14 mouse cellular contexts compared by ENCODE assay signal in the genomic region with DNA sequence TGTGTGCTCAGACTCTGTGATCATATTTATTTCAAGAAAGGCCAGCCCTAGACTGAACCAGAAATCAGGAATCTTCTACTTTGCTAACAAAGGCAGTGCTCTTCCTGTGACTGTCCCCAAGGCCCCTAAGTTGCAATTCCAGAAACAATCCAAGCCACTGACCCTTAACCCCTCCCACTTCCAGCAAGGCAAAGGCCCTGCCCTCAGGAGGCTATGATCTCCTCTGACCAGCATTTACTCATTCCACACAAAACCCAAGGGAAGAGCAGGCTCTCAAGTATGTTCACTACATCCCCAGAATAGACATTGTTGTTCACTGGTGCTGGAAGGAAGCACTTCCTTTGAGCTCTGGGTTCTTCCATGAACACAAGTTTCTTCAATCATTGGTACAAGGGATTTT.
A peak's percentile ranks its signal among the peaks of the same experiment; 100 is the strongest.
DNase-seq lines count a peak whose midpoint lies in the region; ATAC-seq and TF ChIP-seq lines count a peak whose summit lies in the region.
"Had no signal": no experiment of that assay in that cellular context is flagged by ENCODE, and none has a peak within 500 bp of the region (broad histone marks: within the 10 kb centered on the region; RNA-seq: fewer than 3 reads in every experiment).

No protein-coding gene starts in this region.

- no peak for ATAC-seq in intestine, embryonic 14.5 days (replicated peaks; ENCODE audit: low FRiP score, low TSS enrichment, low read depth)
- ATAC-seq in intestine, embryonic 15.5 days = no peak
- no peak for ATAC-seq in lung, embryonic 14.5 days (ENCODE audit: insufficient read depth)
- peak; percentile 88 for ATAC-seq in heart, postnatal 0 days (ENCODE audit: insufficient read depth, low read depth)
- ATAC-seq in hindbrain, embryonic 11.5 days (ENCODE audit: low FRiP score) = no peak
- ATAC-seq: Patski had no signal

- H3K4me3 ChIP-seq in intestine, embryonic 14.5 days (ENCODE audit: low read depth, low read length) = no peak overlapping the region
- no peak overlapping the region for H3K4me3 ChIP-seq in intestine, embryonic 15.5 days (replicated peaks)
- H3K4me3 ChIP-seq in lung, embryonic 14.5 days (ENCODE audit: low read depth, low read length) = no peak overlapping the region
- no peak overlapping the region for H3K4me3 ChIP-seq in lung, adult 2 months (replicated peaks; ENCODE audit: extremely low read depth, low read depth, low read length)
- H3K4me3 ChIP-seq in heart, postnatal 0 days (ENCODE audit: low read depth, low read length) = no peak overlapping the region
- H3K4me3 ChIP-seq in hindbrain, embryonic 11.5 days (ENCODE audit: low read depth, low read length) = no peak overlapping the region
- H3K4me3 ChIP-seq: erythroblast, embryonic 14.5 days; hindbrain, embryonic 10.5 days; liver, embryonic 13.5 days had no signal

- no peak for TF ChIP-seq POLR2A in lung, adult 2 months (IDR thresholded peaks at IDR 0.05; ENCODE audit: borderline replicate concordance, extremely low read depth, low read depth, low read length)

- no peak overlapping the region for H3K9ac ChIP-seq in intestine, embryonic 14.5 days (ENCODE audit: low read length)
- no peak overlapping the region for H3K9ac ChIP-seq in intestine, embryonic 15.5 days
- H3K9ac ChIP-seq in lung, embryonic 14.5 days = no peak overlapping the region
- H3K9ac ChIP-seq in heart, postnatal 0 days (replicated peaks; ENCODE audit: low read depth, low read length) = no peak overlapping the region
- no peak overlapping the region for H3K9ac ChIP-seq in hindbrain, embryonic 11.5 days (ENCODE audit: low read depth, low read length)
- H3K9ac ChIP-seq: liver, embryonic 13.5 days had no signal

- no peak for DNase-seq in intestine, embryonic 14.5 days (ENCODE audit: low spot score)
- DNase-seq in lung, embryonic 14.5 days = peak; percentile 15
- DNase-seq in lung, adult 2 months = no peak
- DNase-seq in heart, postnatal 0 days (ENCODE audit: low spot score) = peak; percentile 47
- DNase-seq in cerebellum, adult 9-10 months = no peak
- no peak for DNase-seq in hindbrain, embryonic 11.5 days (ENCODE audit: low spot score)
- DNase-seq: cerebellum, postnatal 36 days; liver, embryonic 13.5 days; lung, postnatal 4 days; midbrain, embryonic 14.5 days had no signal

- H3K36me3 ChIP-seq in intestine, embryonic 14.5 days (ENCODE audit: control insufficient read depth, insufficient read depth, low read length) = peaks cover 58% of the 10 kb centered on the region
- H3K36me3 ChIP-seq in intestine, embryonic 15.5 days = no peaks in the 10 kb centered on the region; the same call in 1 of the 2 replicates
- peaks cover 61% of the 10 kb centered on the region for H3K36me3 ChIP-seq in lung, embryonic 14.5 days (ENCODE audit: insufficient read depth)
- peaks cover 3% of the 10 kb centered on the region; the same call in 1 of the 2 replicates for H3K36me3 ChIP-seq in heart, postnatal 0 days (replicated peaks; ENCODE audit: control insufficient read depth, insufficient read depth, low read length)
- peaks cover 2% of the 10 kb centered on the region; the same call in 1 of the 2 replicates for H3K36me3 ChIP-seq in hindbrain, embryonic 11.5 days (ENCODE audit: control insufficient read depth, insufficient read depth, low read length)

- TF ChIP-seq EP300 in heart, postnatal 0 days (IDR thresholded peaks at IDR 0.05; ENCODE audit: low read depth) = 0 out of 2 replicates have a peak, but pooled peaks have one; percentile 44

- TF ChIP-seq CTCF in lung, embryonic 14.5 days (IDR thresholded peaks at IDR 0.05; ENCODE audit: low read depth) = no peak
- no peak for TF ChIP-seq CTCF in lung, adult 2 months (IDR thresholded peaks at IDR 0.05; ENCODE audit: insufficient read depth, low read length)
- no peak for TF ChIP-seq CTCF in heart, postnatal 0 days (IDR thresholded peaks at IDR 0.05; ENCODE audit: low read depth)

- no peaks in the 10 kb centered on the region for H3K27me3 ChIP-seq in intestine, embryonic 14.5 days (replicated peaks; ENCODE audit: control insufficient read depth, insufficient read depth, low read length)
- H3K27me3 ChIP-seq in intestine, embryonic 15.5 days (replicated peaks) = no peaks in the 10 kb centered on the region
- no peaks in the 10 kb centered on the region for H3K27me3 ChIP-seq in lung, embryonic 14.5 days (ENCODE audit: insufficient read depth, low read length)
- no peaks in the 10 kb centered on the region for H3K27me3 ChIP-seq in heart, postnatal 0 days (ENCODE audit: control insufficient read depth, insufficient read depth, low read length)
- no peaks in the 10 kb centered on the region for H3K27me3 ChIP-seq in hindbrain, embryonic 11.5 days (ENCODE audit: control insufficient read depth, insufficient read depth, low read length)
- H3K27me3 ChIP-seq: liver, embryonic 13.5 days; Patski had no signal

- H3K9me3 ChIP-seq in intestine, embryonic 14.5 days (ENCODE audit: control insufficient read depth, low read length) = no peaks in the 10 kb centered on the region
- no peaks in the 10 kb centered on the region for H3K9me3 ChIP-seq in intestine, embryonic 15.5 days
- H3K9me3 ChIP-seq in lung, embryonic 14.5 days (ENCODE audit: low read depth, low read length) = no peaks in the 10 kb centered on the region
- H3K9me3 ChIP-seq in heart, postnatal 0 days (replicated peaks; ENCODE audit: control insufficient read depth, low read length) = no peaks in the 10 kb centered on the region
- H3K9me3 ChIP-seq in hindbrain, embryonic 11.5 days (ENCODE audit: control insufficient read depth, low read length) = no peaks in the 10 kb centered on the region
- H3K9me3 ChIP-seq: hindbrain, embryonic 10.5 days; liver, embryonic 13.5 days had no signal

- H3K4me1 ChIP-seq in intestine, embryonic 14.5 days (replicated peaks; ENCODE audit: control insufficient read depth, insufficient read depth, low read length) = peaks cover 7% of the 10 kb centered on the region; the same call in 1 of the 2 replicates
- H3K4me1 ChIP-seq in intestine, embryonic 15.5 days (replicated peaks) = no peaks in the 10 kb centered on the region; the same call in 1 of the 2 replicates
- H3K4me1 ChIP-seq in lung, embryonic 14.5 days (ENCODE audit: insufficient read depth) = no peaks in the 10 kb centered on the region
- H3K4me1 ChIP-seq in lung, adult 2 months (ENCODE audit: control insufficient read depth, insufficient read depth, low read length) = peaks cover 2% of the 10 kb centered on the region; the same call in 1 of the 2 replicates
- H3K4me1 ChIP-seq in heart, postnatal 0 days (ENCODE audit: control insufficient read depth, insufficient read depth) = peaks cover 6% of the 10 kb centered on the region; the same call in 1 of the 2 replicates
- H3K4me1 ChIP-seq in hindbrain, embryonic 11.5 days (replicated peaks; ENCODE audit: control insufficient read depth, insufficient read depth, low read length) = no peaks in the 10 kb centered on the region
- H3K4me1 ChIP-seq: liver, embryonic 13.5 days had no signal

- H3K27ac ChIP-seq in intestine, embryonic 14.5 days (ENCODE audit: low read depth) = peak overlapping the region; percentile 27; the same call in 1 of the 2 replicates
- H3K27ac ChIP-seq in intestine, embryonic 15.5 days = no peak overlapping the region
- no peak overlapping the region for H3K27ac ChIP-seq in lung, embryonic 14.5 days (ENCODE audit: low read depth)
- H3K27ac ChIP-seq in heart, postnatal 0 days (ENCODE audit: low read depth) = peak overlapping the region; percentile 67
- no peak overlapping the region for H3K27ac ChIP-seq in hindbrain, embryonic 11.5 days (ENCODE audit: low read depth, low read length)
- H3K27ac ChIP-seq: liver, embryonic 13.5 days had no signal

- H3K4me2 ChIP-seq in intestine, embryonic 14.5 days (ENCODE audit: low read length) = no peak overlapping the region
- H3K4me2 ChIP-seq in intestine, embryonic 15.5 days (replicated peaks) = no peak overlapping the region
- no peak overlapping the region for H3K4me2 ChIP-seq in lung, embryonic 14.5 days
- H3K4me2 ChIP-seq in heart, postnatal 0 days (ENCODE audit: low read depth, low read length) = no peak overlapping the region
- H3K4me2 ChIP-seq in hindbrain, embryonic 11.5 days (replicated peaks; ENCODE audit: low read depth, low read length) = no peak overlapping the region
- H3K4me2 ChIP-seq: liver, embryonic 13.5 days had no signal

Comparison
In these comparisons a context has a peak if more than half of its experiments do, and no peak if none do; other contexts are left out.
1. DNase-seq: peak in lung, embryonic 14.5 days (single experiment) and heart, postnatal 0 days (single experiment); none in intestine, embryonic 14.5 days (single experiment), lung, adult 2 months (single experiment), cerebellum, adult 9-10 months (single experiment) and hindbrain, embryonic 11.5 days (single experiment).
2. H3K27ac ChIP-seq: peak in intestine, embryonic 14.5 days (single experiment) and heart, postnatal 0 days (single experiment); none in intestine, embryonic 15.5 days (single experiment), lung, embryonic 14.5 days (single experiment) and hindbrain, embryonic 11.5 days (single experiment).